Mouse (Mus musculus): ENCODE results near the gene Faim2. TPM values are rescaled to one million over a fixed set of nuclear protein-coding genes. Genes with fewer than 3 reads are reported as not detected.

Faim2 gene
- total and polyA plus RNA-seq, 3 experiments, result 0.17 TPM; not detected in 2

- in situ Hi-C loops (cut with MboI; ENCODE audit: low pct_ligation_motif_present, low pct_unique_long_range_greater_than_20kb, low sequenced_read_pairs), result no loop called here
Measured at GRCm38 (mm10) chr15:99471677-99472063, 56.3 kb downstream of the Faim2 start.

DNA sequence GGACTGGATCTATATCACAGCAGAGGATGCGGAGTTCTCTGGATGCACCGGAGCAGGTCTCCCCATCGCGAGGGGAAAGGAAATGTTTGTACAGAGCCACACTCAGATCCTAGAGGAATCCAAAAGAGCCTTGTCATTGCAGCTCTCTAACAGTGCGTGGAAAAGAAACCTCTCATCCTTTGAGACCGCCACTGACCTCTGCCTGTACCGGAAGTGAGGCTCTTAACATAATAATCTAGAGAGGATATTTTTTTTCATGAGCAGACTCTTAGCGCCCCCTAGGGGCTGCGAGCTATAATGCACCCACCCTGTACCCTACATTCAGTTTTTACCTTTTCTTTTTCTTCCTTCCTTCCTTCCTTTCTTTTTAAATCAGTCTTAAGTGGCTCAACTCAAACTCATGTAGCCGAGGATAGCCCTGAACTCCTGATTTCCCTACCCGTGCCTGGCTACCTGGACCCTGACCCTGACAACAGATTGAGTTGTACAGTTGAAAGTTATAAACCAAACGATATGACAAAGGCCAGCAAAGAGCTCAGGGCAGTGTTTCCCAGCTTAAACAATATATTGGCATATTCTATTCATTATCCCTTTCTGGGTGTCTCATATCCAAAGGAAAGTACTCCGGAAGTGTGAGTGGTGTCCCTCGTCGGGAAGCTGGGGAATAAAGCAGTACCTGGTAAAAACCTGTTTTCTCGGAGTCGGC is 56.8 kb downstream of the Faim2 start:
- peak; percentile 63 for DNase-seq (ENCODE audit: extremely low read depth)
- in situ Hi-C loops (cut with MboI; ENCODE audit: low pct_ligation_motif_present, low pct_unique_long_range_greater_than_20kb, low sequenced_read_pairs) (no loop called here), dilution Hi-C loops (cut with MboI; ENCODE audit: extremely low pct_ligation_motif_present, extremely low pct_unique_long_range_greater_than_20kb, low sequenced_read_pairs) (no loop called here)
- no peak overlapping the region for H3K4me2 ChIP-seq (ENCODE audit: insufficient read depth, low read depth, poor library complexity, severe bottlenecking)
- no peak overlapping the region for H3K4me3 ChIP-seq (replicated peaks in 1 of 3; ENCODE audit: low read depth in 2 of 3, low read length in 2 of 3, poor library complexity in 1 of 3)
- peaks cover 4% of the 10 kb centered on the region for H3K9me3 ChIP-seq (replicated peaks; ENCODE audit: low read length)
- H3K27ac ChIP-seq (ENCODE audit: insufficient read depth, low read depth), result no peak overlapping the region
- peaks cover 10 to 40% of the 10 kb centered on the region in 2 experiments for H3K36me3 ChIP-seq (replicated peaks in 1 of 2; ENCODE audit: control insufficient read depth in 1 of 2, insufficient read depth in 1 of 2, low read length in 1 of 2)
- H3K79me2 ChIP-seq (replicated peaks; ENCODE audit: control insufficient read depth, extremely low read depth, insufficient read depth, poor library complexity, severe bottlenecking), result 0 out of 2 replicates have a peak, but pooled peaks cover 2% of the 10 kb centered on the region
- TF ChIP-seq HCFC1 (IDR thresholded peaks at IDR 0.05; ENCODE audit: low read depth, low read length) (0 out of 2 replicates have a peak, but pooled peaks have one; percentile 16), KAT2A (IDR thresholded peaks at IDR 0.05; ENCODE audit: insufficient replicate concordance, low read length) (no peak), ZNF384 (IDR thresholded peaks at IDR 0.05; ENCODE audit: low read depth, low read length) (peak; percentile 90), SIN3A (IDR thresholded peaks at IDR 0.05; ENCODE audit: low read length) (no peak), ZMIZ1 (IDR thresholded peaks at IDR 0.05; ENCODE audit: low read depth, low read length) (no peak), MYC (IDR thresholded peaks at IDR 0.05; ENCODE audit: low read depth, low read length) (no peak), ZKSCAN1 (IDR thresholded peaks at IDR 0.05; ENCODE audit: borderline replicate concordance, low read depth, low read length) (no peak), MEF2A (IDR thresholded peaks at IDR 0.05; ENCODE audit: borderline replicate concordance, low read depth, low read length) (no peak), CHD1 (IDR thresholded peaks at IDR 0.05; ENCODE audit: low read depth, low read length) (no peak), JUND (conservative IDR thresholded peaks at IDR 0.05; ENCODE audit: low read depth, low read length) (no peak), ELF1 (IDR thresholded peaks at IDR 0.05; ENCODE audit: low read depth, low read length) (peak; percentile 54), CTCF (conservative IDR thresholded peaks at IDR 0.05 in 1 of 2, IDR thresholded peaks at IDR 0.05 in 1 of 2; ENCODE audit: low read depth in 2 of 2, low read length in 2 of 2) (peak; percentile 85 to 97), SMC3 (IDR thresholded peaks at IDR 0.05; ENCODE audit: low read depth, low read length) (peak; percentile 45), RAD21 (IDR thresholded peaks at IDR 0.05; ENCODE audit: low read depth, low read length) (peak; percentile 69), USF2 (conservative IDR thresholded peaks at IDR 0.05; ENCODE audit: low read depth, low read length) (no peak), POLR2AphosphoS2 (IDR thresholded peaks at IDR 0.05; ENCODE audit: low read depth, low read length) (0 out of 2 replicates have a peak, but pooled peaks have one; percentile 14)
- peaks cover 6 to 39% of the 10 kb centered on the region in 2 experiments for H3K4me1 ChIP-seq (ENCODE audit: control insufficient read depth in 1 of 2, insufficient read depth in 2 of 2)
- H3K27me3 ChIP-seq (replicated peaks), result no peaks in the 10 kb centered on the region
- no peak overlapping the region for H3K9ac ChIP-seq (ENCODE audit: insufficient read depth, low read depth)

More at GRCm38 (mm10) chr15:99471677-99472063, 56.3 kb downstream of the Faim2 start:
- Histone ChIP-seq H3K27ac (ENCODE audit: insufficient read depth, low read depth) (no peak overlapping the region), H3K27me3 (replicated peaks) (no peaks in the 10 kb centered on the region), H3K79me2 (replicated peaks; ENCODE audit: control insufficient read depth, extremely low read depth, insufficient read depth, poor library complexity, severe bottlenecking) (0 out of 2 replicates have a peak, but pooled peaks cover 2% of the 10 kb centered on the region), H3K36me3 (replicated peaks in 1 of 2; ENCODE audit: control insufficient read depth in 1 of 2, insufficient read depth in 1 of 2, low read length in 1 of 2) (peaks cover 10 to 39% of the 10 kb centered on the region in 2 experiments), H3K9me3 (replicated peaks; ENCODE audit: low read length) (peaks cover 4% of the 10 kb centered on the region), H3K9ac (ENCODE audit: insufficient read depth, low read depth) (no peak overlapping the region), H3K4me1 (ENCODE audit: control insufficient read depth in 1 of 2, insufficient read depth in 2 of 2) (peaks cover 4 to 34% of the 10 kb centered on the region in 2 experiments), H3K4me2 (ENCODE audit: insufficient read depth, low read depth, poor library complexity, severe bottlenecking) (no peak overlapping the region), H3K4me3 (replicated peaks in 1 of 3; ENCODE audit: low read depth in 2 of 3, low read length in 2 of 3, poor library complexity in 1 of 3) (no peak overlapping the region)
- DNase-seq (ENCODE audit: extremely low read depth), result no peak
- TF ChIP-seq MAX (IDR thresholded peaks at IDR 0.05; ENCODE audit: low read length) (0 out of 2 replicates have a peak, but pooled peaks have one; percentile 51), BHLHE40 (IDR thresholded peaks at IDR 0.05; ENCODE audit: low read depth, low read length) (no peak)
- dilution Hi-C loops (cut with MboI; ENCODE audit: extremely low pct_ligation_motif_present, extremely low pct_unique_long_range_greater_than_20kb, low sequenced_read_pairs), result no loop called here

Data from CH12.LX (cell line).